Mouse (Mus musculus) intestine, embryonic 16.5 days (tissue): ENCODE measurements at regions not wholly inside any gene's neighbourhood (a gene's known extent, or its start where the extent isn't known, plus 50 kb on each side); places are given as distances from the start of the nearest gene placed in this dataset.

Source experiments
- ATAC-seq: fragments of 200-750 bp; cut with Nextera tagmentation; 2 replicates; pipeline ENCODE4 v1.8.0; 2017; ENCODE audit warnings: moderate TSS enrichment, moderate library complexity
- H3K27ac ChIP-seq: fragments of 300-500 bp; sonication (generic); 2 replicates; pipeline ENCODE4 v1.5.1; 2014; ENCODE audit warnings: mild to moderate bottlenecking, low read length
- H3K27me3 ChIP-seq: fragments of 300-500 bp; sonication (generic); replicated peaks from 2 replicates; pipeline ENCODE4 v1.6.1; 2014; ENCODE audit warnings: low read length, control low read depth, mixed read lengths; ENCODE audit not compliant: control insufficient read depth, insufficient read depth
- H3K36me3 ChIP-seq: fragments of 300-500 bp; sonication (generic); 2 replicates; pipeline ENCODE4 v1.6.1; 2014; ENCODE audit warnings: low read length, control low read depth; ENCODE audit not compliant: control insufficient read depth, insufficient read depth
- H3K4me1 ChIP-seq: fragments of 300-500 bp; sonication (generic); 2 replicates; pipeline ENCODE4 v1.6.1; 2014; ENCODE audit warnings: low read length, control low read depth, mixed read lengths; ENCODE audit not compliant: control insufficient read depth, insufficient read depth
- H3K4me2 ChIP-seq: fragments of 300-500 bp; sonication (generic); 2 replicates; pipeline ENCODE4 v1.6.1; 2014; ENCODE audit warnings: low read depth, low read length, control low read depth
- H3K4me3 ChIP-seq: fragments of 300-500 bp; sonication (generic); 2 replicates; pipeline ENCODE4 v1.5.1; 2014; ENCODE audit warnings: mild to moderate bottlenecking, low read length
- H3K9ac ChIP-seq: fragments of 300-500 bp; sonication (generic); 2 replicates; pipeline ENCODE4 v1.6.1; 2014; ENCODE audit warnings: low read depth, low read length
- H3K9me3 ChIP-seq: fragments of 300-500 bp; sonication (generic); 2 replicates; pipeline ENCODE4 v1.6.1; 2016; ENCODE audit warnings: low read length, control low read depth; ENCODE audit not compliant: control insufficient read depth
- WGBS: fragments of 180-500 bp; shearing (Covaris S2); extraction: QIAGEN DNeasy Blood & Tissue Kit; methylation state at CpG from one replicate; pipeline ENCODE4 v1.1.7; 2014; 5-methylcytosine and 5-hydroxymethylcytosine counted together

DNA sequence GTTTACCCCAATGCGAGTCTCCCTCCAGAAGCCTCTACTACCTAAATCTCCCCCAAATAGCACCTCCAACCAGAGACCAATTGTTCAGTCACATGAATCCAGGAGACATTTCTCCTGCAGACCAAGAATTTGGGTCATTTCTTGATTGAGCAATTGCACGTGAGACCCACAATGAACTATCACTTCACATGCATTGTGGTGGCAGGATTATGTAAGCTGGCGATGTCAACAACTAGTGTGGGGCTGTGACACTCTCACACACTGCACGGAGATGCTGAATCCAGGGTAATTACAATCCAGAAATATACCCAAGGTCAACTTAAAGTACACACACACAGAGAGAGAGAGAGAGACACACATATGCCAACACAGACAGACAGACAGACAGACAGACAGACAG lies 148.5 kb upstream of the Dyrk2 start:
- Histone ChIP-seq H3K27ac (no peak overlapping the region), H3K27me3 (no peaks in the 10 kb centered on the region), H3K9ac (no peak overlapping the region), H3K4me1 (no peaks in the 10 kb centered on the region), H3K36me3 (no peaks in the 10 kb centered on the region), H3K4me2 (no peak overlapping the region), H3K9me3 (no peaks in the 10 kb centered on the region), H3K4me3 (no peak overlapping the region)
- WGBS, result 95% methylated on average over 4 of the region's 4 CpGs
- no peak for ATAC-seq

DNA sequence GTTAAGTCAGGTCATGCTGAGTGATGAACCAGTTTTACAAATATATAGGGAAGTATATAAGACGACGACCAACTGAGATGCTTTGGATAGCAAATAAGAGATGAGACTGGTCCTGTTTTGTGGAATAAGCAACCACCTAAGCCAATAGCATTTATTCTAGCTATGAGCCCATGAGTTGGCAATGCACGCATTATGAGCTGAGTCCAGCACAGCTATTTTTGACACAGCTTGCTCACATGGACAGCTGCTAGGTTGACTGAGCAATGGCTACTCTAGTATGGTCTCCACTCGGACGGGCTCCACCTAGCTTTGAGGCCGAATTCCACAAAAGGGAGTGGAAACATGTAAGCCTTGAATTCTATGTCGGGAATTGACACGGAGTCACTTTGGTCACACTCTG lies 146.1 kb upstream of the Dyrk2 start:
- no peaks in the 10 kb centered on the region for H3K36me3 ChIP-seq
- no peak overlapping the region for H3K9ac ChIP-seq
- no peak overlapping the region for H3K4me2 ChIP-seq
- H3K27ac ChIP-seq, result no peak overlapping the region
- H3K4me1 ChIP-seq, result peaks cover 7% of the 10 kb centered on the region
- no peaks in the 10 kb centered on the region for H3K9me3 ChIP-seq
- H3K27me3 ChIP-seq, result no peaks in the 10 kb centered on the region
- 89% methylated on average over 8 of the region's 8 CpGs for WGBS
- no peak for ATAC-seq
- no peak overlapping the region for H3K4me3 ChIP-seq

DNA sequence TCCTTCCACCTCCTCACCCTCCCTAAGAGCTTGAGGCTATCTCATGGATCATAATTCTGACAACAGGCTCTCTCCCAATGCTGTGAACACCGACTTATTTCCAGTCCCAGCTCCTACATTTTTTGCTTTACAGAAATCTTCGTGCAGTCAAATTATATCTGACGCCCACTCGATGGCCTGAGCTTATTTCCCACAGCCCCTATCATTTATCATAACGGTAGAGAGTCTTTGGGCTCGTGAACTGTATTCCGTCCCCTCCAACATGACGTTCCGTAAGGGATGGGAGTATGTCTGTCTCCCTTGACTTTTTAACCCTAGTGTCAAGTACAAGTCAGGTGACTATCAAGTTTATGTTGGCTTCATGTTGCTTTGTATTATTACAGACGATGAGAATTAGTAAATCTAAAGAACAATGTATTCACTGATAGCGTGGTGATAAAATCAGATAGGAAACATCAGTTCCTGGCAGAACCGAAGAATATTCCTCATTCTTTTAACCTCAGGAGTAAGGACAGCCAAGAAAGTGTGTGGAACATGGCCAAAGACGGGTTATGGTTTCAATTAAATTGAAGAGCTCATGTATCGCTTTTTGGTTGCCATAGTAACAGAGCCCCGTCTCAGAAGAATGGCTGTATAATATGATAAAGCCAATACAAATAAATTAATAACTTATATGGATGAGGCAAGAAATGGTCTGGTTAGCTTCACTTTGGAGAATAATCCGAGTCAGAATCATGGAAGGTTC lies 145.5 kb upstream of the Dyrk2 start:
- 67% methylated on average over 16 of the region's 16 CpGs for WGBS
- H3K4me1 ChIP-seq, result peaks cover 10% of the 10 kb centered on the region
- H3K27me3 ChIP-seq, result no peaks in the 10 kb centered on the region
- H3K4me3 ChIP-seq, result no peak overlapping the region
- no peak overlapping the region for H3K4me2 ChIP-seq
- no peak for ATAC-seq
- no peak overlapping the region for H3K27ac ChIP-seq
- no peaks in the 10 kb centered on the region for H3K9me3 ChIP-seq
- no peak overlapping the region for H3K9ac ChIP-seq
- H3K36me3 ChIP-seq, result no peaks in the 10 kb centered on the region

DNA sequence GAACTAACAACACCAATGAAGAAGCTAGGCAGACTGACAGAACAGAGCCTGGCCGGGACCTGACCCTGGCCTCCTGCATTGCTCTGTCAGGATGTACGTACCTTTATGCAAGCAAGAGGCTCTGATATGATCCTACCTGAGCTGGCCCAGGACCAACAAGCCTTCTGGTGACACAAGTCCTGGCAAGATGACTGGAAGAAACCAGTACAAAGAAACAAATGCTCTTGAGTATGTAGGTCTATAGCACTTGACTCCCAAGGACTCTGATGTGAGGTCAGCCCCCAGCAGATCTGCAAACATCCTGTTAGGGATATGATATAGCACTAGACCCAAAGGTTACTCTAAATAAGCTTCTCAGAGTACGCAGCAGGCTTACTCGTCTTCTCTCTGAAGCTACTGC lies 144.7 kb upstream of the Dyrk2 start:
- H3K9me3 ChIP-seq, result no peaks in the 10 kb centered on the region
- no peak overlapping the region for H3K9ac ChIP-seq
- no peak for ATAC-seq
- H3K4me2 ChIP-seq, result no peak overlapping the region
- H3K36me3 ChIP-seq, result no peaks in the 10 kb centered on the region
- H3K27ac ChIP-seq, result no peak overlapping the region
- peaks cover 10% of the 10 kb centered on the region for H3K4me1 ChIP-seq
- H3K27me3 ChIP-seq, result no peaks in the 10 kb centered on the region
- H3K4me3 ChIP-seq, result no peak overlapping the region
- 84% methylated on average over 4 of the region's 4 CpGs for WGBS

DNA sequence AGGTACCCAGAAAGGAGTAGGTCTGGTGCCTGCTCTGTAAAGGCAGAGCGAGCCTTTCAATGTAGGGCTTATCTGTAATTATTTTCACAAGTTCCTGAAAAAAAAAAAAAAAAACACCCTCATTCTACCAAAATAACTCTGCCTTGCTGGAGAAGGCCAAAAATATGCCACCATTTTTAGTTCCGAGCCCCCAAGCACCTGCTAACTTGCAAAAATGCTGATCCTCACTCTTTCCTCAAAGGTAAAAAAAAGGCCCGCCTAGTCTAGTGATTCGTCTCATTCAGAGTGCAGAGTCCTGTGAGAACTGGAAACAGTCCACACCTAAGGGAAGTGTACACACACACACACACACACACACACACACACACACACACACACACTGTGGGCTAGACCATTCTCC lies 143.7 kb upstream of the Dyrk2 start:
- Histone ChIP-seq H3K9ac (no peak overlapping the region), H3K4me1 (peaks cover 10% of the 10 kb centered on the region), H3K9me3 (no peaks in the 10 kb centered on the region), H3K36me3 (no peaks in the 10 kb centered on the region), H3K27ac (no peak overlapping the region), H3K27me3 (no peaks in the 10 kb centered on the region), H3K4me3 (no peak overlapping the region), H3K4me2 (no peak overlapping the region)
- 70% methylated on average over 4 of the region's 4 CpGs for WGBS
- ATAC-seq, result no peak

DNA sequence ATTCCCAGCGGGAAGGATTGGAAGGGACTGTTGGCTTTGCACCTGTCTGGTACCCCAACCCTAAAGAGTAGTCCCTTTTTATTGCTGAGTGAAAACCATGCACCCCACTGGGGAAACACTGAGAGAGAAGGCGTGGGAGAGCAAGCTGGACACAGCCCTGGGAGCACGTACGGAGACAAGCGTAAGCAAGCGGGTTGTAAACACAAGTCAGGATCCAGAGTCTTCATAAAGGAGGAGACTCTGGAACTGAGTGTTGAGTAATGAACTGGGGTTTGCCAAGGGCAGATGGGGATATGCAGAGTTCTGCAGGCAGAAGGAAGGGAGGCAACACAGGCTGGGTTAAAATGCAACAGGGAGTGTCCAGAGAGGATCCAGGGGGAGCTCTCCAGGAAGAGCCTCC lies 141.5 kb upstream of the Dyrk2 start:
- Histone ChIP-seq H3K36me3 (no peaks in the 10 kb centered on the region), H3K9me3 (no peaks in the 10 kb centered on the region), H3K4me2 (peak overlapping the region; percentile 3; the same call in 1 of the 2 replicates), H3K4me1 (peaks cover 10% of the 10 kb centered on the region), H3K27ac (peak overlapping the region; percentile 12; the same call in 1 of the 2 replicates), H3K4me3 (no peak overlapping the region), H3K27me3 (no peaks in the 10 kb centered on the region), H3K9ac (no peak overlapping the region)
- WGBS, result 34% methylated on average over 6 of the region's 6 CpGs
- ATAC-seq, result peak; percentile 81

DNA sequence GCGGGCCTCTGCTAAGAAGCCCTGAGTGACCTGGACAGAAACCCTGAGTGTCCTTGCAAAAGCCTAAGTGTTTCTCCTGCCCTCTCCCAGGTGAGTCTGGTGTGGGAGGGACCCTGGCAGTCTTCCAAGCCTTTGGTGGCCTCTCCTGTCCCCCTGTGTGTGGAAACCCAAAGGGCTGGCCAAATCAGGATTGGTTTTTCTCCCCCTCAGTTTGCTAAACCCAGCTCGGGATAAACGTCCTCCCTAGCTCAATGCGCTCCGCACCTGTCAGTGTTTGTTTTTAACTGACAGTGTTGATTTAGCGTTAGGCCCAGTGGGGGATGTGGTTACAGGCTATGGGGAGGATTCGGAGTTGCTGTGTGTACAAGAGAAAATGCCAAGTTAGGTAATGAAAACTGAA lies 140.9 kb upstream of the Dyrk2 start:
- Histone ChIP-seq H3K27me3 (no peaks in the 10 kb centered on the region), H3K4me3 (no peak overlapping the region), H3K9me3 (no peaks in the 10 kb centered on the region), H3K36me3 (no peaks in the 10 kb centered on the region), H3K9ac (no peak overlapping the region), H3K27ac (peak overlapping the region; percentile 12), H3K4me1 (peaks cover 10% of the 10 kb centered on the region), H3K4me2 (peak overlapping the region; percentile 3; the same call in 1 of the 2 replicates)
- peak; percentile 82 for ATAC-seq
- 18% methylated on average over 7 of the region's 7 CpGs for WGBS

DNA sequence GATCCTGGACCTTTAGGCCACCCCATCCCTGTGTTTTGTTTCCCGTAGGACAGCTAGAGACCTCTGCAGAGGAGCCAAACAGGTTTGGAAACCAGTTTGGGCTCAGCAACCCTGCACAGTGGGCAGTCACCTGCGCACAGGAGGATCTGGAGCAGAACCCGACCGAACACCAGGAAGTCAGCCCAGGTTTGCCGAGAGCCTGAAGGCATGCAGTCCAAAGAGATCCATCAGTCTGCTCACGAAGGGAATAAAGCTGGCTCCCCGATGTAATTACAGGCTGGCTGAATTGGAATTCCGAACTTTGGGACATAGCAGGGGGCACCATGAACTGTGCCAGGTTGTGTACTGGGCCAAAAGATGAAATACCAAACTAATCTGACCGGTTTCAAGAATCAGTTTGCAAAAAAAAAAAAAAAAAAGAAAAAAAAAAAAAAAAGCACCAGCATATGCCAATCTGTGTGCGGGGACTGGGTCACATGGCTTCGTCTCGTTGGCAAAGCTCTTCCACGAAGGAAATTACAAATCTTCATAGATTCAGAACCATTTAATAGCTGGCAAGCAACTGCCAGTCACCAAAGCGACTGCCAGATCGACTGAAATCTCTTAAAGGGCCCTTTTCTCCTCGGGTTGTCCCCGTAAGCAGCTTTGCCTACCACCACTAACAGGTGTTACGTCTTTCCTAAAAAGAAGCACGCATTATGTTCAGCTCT lies 137.0 kb upstream of the Dyrk2 start:
- H3K4me1 ChIP-seq, result peaks cover 10% of the 10 kb centered on the region
- H3K36me3 ChIP-seq, result no peaks in the 10 kb centered on the region
- H3K4me2 ChIP-seq, result no peak overlapping the region
- ATAC-seq, result no peak
- no peak overlapping the region for H3K27ac ChIP-seq
- WGBS, result 87% methylated on average over 19 of the region's 19 CpGs
- H3K27me3 ChIP-seq, result no peaks in the 10 kb centered on the region
- H3K9me3 ChIP-seq, result no peaks in the 10 kb centered on the region
- H3K4me3 ChIP-seq, result no peak overlapping the region
- H3K9ac ChIP-seq, result no peak overlapping the region

DNA sequence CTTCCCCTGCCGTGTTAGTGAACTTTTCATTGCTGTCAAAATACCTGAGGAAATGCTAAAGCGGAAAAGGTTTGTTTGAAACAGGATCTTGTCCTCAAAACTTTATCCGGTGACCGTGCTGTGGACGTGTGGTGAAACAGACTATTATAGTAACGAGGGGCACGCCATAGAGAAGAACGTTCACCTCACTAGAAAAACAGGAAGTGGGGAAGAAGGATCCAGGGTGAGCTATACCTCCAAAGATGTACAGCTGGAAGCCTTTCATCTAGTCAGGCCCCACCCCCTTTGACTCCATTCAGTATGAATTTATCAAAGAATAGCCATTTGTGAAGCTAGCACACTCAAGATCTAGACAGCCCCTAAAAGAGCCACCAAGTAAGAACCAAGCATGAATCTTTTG lies 135.5 kb upstream of the Dyrk2 start:
- no peak overlapping the region for H3K9ac ChIP-seq
- no peaks in the 10 kb centered on the region for H3K36me3 ChIP-seq
- 84% methylated on average over 8 of the region's 8 CpGs for whole genome bisulfite sequencing
- H3K27ac ChIP-seq, result no peak overlapping the region
- H3K9me3 ChIP-seq, result no peaks in the 10 kb centered on the region
- H3K4me1 ChIP-seq, result no peaks in the 10 kb centered on the region
- H3K4me3 ChIP-seq, result no peak overlapping the region
- no peak overlapping the region for H3K4me2 ChIP-seq
- no peaks in the 10 kb centered on the region for H3K27me3 ChIP-seq
- no peak for ATAC-seq
